Mouse (Mus musculus): ENCODE data around the gene Kdm6b.
"Not testable (repeated sequence)": the region's sequence is repeated elsewhere in the genome, so short reads cannot be mapped to it uniquely, and the experiment has no call there.

Kdm6b gene

DNA sequence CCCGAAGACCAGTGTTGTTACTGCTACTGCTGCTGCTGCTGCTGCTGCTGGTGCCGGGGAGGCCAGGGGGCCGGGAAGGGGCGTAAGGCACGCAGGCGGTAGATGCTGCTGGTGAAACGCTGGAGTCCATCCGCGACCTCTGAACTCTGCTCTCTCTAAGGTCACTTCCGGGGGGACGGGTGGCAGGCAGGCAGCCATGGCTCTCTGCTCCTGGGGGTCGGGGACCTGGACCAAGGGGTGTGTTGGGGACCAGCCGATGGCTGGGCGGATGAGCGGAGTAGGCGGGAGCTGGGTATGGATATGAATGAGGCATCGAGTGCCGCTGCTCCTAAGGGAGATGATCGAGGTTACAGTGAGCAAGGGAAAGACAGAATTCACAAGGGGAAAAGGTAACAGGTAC is 7.2 kb downstream of the Kdm6b start:
- no peak for DNase-seq (ENCODE audit: low read depth, low spot score)

DNA sequence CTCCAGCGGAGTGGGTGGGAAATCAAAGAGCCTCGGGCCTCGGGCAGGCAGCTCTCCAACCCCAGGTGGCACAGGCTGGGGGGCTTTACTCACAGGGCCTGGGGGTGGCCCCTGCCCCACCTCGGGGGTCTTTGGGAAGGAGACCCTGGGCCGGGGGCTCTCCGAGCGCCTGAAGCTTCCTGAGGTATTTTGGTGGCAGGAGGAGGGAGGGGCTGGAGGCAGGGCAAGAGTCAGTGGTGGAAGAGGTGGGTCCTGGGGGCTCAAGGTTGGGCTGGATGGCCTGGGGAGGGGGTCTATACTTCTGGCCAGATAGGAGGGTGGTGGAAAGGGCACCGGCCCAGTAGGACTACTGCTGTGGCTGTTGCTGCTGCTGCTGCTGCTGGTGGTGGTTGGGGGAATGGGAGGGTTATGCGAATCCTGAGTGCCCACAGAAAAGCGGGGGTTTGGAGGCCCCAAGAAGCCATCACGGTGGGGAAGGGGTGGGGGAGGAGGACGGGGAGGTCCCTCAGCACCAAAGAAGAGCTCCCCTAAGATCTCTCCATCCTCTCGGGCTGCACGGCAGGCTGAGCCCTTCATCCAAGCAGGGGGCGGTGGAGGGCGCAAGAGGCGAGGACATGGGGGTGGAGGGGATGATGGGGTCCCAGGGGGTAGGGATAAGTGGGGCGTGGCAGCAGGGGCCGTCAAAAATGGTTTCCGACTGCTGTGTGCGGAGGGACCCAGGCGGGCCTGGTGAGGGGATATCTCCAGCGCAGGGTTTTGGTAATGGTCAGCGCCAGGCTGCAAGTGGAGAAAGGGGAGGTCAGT is 7.9 kb downstream of the Kdm6b start:
- DNase-seq (ENCODE audit: low read depth, low spot score), result no peak

DNA sequence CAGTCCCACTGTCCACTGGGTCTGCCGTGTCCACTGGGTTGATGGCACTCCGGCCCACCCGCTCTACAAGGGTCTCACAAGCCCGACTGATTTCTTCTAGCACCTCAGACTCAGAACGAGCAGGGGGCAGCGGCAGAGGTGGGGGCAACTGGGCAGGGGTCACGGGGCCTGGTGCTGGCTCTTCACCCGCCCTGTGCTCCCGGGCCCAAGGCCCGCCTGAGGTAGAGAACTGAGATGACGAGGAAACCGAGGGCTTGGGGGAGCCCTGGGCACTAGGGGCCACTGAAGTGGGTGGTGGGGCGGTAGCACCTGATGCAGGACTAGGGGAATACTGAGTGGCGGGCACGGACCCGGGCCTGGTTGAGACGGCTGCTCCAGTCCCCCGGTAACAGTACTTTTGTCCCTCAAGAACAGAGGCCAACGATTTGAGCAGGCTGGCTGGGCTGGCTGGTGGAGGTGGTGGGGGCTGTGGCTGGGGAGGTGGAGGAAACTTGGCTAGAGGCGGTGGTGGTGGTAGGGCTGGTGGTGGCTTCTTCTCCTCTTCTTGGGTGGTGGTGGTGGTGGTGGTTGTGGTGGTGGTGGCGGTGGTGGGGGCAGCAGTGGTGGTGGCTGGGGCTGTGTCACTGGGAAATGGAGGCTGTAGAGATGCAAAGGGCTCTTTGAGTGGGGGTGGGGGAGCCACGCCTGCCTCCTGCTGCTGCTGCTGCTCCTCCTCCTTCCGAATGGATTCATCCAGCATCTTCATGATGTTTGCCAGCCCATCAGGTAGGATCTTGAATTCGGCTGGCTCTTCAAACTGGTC is 8.7 kb downstream of the Kdm6b start:
- no peak for DNase-seq (ENCODE audit: low read depth, low spot score)

DNA sequence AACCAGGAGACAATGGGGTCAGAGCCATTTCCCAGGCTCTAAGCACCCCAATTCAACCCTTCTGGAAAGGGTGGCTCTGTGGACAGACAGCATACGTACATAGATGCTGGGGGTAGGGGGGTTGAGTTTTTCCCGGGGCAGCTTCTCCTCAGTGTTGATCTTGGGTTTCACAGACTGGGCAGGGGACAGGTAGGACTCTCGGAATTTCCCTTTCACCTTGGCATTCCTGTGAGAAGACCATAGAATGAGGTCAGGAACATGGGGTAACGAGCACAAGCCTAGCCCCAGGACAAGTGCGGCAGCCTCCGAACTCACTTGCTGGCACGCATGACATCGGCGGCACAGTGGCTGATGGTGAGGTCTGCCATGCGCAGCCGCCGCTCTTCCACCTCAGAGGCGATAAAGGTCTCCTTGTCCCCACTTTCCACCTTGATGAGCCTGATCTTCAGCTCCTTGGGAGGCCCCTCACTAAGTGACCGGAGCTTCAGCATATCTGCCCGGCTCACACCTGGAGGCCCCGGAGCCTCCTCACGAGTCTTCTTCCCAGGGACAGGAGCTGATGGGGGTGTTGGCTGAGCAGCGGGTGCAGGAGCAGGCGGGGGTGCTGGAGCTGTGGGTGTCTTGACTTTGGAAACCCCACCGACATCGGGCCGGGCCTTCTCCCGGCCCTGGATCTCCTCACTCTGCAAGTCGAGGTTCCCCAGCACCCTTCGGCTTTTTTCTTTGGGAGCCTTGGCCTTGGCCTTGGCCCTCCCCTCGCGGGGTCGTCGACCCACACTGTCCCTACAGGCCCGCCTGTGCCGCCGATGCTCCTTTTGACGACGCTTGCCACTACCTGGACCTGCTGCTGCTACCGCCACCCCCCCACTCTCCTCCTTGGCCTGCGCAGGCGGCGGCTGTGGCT is 9.5 kb downstream of the Kdm6b start:
- no peak for DNase-seq (ENCODE audit: low read depth, low spot score)

DNA sequence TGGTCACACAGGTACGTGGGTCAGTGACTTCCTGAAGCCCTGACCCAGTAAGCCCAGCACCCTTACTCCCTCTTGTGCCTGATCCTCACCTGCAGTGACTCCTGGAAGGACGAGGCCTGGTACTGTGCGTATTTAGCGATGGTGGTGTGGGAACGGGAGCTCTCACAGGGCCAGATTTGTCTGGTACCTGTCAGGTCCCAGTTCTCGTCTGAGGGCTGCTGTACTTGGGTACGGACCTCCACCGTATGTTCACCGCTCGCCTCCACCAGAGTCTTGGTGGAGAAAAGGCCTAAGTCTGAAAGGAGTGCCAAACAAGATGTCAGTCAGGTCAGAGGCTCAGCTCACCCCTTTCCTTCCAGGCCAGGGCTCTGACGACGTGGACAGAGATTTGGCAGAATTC is 11.5 kb downstream of the Kdm6b start:
- DNase-seq (ENCODE audit: low read depth, low spot score), result no peak

DNA sequence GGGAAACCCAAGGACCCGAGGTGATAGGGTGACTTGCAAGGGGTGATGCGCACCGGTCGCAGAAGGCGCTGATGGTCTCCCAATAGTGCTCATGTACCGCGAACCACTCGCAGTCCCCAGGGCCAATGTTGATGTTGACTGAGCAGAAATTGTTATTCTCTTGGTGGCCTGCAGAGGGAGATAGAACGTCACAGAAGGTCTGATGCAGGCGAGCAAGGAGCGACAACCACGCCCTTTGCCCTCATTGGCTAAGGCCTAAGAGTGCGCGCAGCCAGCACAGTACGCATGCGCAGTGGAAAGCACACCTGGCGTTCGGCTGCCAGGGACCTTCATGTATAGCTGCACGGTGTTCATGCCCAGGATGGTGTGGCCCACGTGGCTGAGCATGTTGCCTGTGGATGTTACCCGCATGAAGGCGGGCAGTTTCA is 12.3 kb downstream of the Kdm6b start:
- no peak for DNase-seq (ENCODE audit: low read depth, low spot score)

DNA sequence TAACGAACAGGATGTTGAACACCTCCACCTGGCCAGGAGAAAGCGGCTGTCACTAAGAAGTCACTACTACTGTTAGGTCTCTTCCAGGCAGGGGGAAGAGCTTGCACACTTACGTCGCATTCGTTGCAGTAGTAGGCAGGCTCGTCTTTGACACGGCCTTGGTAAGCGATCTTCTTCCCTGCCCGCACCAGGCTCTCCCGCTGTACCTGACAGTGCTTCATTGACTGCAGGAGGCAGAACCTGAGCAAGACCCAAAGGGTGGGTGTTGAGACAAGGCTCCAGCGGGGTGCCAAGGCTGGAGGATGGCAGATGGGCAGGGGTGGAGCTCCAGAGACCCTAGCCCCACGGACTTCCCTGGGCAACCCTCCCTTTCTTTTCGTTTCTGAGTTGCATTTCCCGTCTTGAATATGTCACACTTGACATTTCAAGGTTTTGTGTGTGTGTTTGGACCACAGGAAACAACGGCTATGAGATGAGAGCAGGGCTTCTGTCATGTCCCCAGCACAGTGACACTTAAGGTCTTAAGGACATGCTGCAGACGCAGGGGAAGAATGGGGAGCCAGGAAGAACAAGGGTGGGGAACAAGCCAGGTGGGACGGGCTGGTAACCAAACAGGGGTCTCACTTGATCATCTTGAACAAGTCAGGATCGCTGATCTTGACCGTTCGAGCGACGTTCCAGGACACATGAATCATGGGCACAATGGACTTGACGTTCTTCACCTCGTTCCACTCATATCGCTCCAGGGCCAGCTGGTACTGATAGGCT is 13.2 kb downstream of the Kdm6b start:
- no peak for DNase-seq (ENCODE audit: low read depth, low spot score)

DNA sequence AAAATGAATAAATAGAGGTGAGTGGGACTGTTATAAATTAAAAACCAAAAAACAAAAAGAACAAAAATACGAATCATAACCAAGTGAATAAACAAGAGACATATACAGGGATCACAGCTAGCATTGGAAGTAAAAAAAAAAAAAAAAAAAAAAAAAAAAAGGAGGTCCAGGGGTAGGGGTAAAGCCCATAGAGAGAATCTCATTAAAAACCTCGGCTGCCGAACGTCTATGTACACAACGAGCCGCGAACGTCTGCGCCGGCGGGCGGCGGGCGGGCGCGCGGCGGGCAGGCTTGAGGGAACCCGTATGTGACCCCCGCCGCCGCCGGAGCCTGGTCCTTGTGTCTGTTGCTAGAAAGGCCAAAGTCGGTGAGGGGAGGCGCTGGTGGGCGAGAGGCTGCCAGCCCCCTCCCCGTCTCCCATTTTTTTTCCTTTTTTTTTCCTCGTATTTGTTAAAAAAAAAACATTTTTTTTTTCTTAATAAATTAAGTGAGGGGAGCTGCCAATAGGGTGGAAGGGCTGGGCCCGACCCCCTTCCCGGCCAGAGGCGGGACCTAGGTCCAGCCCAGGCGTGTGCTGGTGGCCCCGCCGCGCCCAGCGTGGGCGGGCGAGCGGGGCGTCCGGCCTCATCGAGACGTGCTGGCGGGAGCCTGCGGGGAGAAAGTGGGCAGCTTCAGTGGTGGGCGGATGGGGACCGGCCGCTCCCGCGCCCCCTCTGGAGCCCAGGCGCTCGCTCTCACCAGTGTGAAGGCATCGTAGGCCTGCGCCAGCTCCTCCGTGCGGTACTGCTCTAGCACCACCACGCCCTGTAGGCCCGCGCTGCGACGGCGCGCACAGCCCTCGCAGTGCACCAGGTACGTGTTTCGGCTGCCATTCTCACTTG is 14.0 kb downstream of the Kdm6b start:
- no peak for DNase-seq (ENCODE audit: low read depth, low spot score)

DNA sequence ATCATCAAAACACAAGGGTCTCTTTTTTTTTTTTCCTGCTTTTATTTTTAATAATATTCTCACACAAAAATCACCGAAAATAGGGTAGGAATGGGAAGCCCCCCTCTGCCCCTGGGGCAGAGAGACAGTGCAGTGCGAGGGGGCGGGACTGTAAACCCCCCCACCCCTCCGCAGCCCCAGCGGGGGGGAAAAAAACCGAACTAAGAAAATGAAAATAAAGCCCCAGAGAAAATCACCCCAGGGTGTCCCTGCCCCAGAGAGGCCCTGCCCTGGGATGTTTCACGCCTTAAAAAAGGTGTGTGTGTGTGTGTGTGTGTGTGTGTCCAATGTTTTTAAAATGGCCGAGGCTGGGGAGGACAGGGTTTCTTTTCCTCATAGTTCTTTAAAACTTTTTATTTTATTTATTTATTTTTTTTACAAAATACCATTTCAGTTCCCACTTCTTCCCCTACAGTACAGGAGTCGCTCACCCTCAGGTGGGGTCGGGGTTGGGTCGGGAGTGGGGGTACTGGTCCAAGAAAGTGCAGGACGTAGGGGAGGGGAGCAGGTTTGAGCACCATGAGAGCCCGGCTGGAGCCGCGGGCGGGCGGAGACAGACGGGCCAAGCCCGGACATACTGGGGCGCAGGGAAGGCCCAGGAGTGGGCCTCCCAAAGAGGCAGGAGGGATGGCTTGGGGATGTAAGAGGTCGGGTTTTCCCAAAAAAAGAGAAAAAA is 14.8 kb downstream of the Kdm6b start:
- DNase-seq (ENCODE audit: low read depth, low spot score), result no peak

DNA sequence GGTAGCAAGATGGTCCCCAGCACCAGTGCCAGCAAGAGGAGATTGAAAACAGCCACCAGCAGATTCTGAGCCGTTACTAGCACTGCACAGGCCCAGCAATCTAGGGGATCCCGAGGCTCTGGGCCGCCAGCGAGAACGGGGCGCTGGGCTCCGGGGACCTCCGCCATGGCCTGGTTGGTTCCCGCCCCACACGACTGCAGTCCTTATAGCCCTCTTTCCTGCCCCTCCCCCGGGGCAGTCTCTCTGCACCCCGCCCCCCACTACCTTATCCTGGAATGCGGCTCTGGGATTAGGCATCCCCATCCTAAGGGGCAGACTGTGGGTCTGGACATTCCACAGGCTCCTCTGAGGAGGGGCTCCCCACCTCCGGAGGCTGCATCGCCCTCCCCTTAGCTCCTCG is 15.4 kb downstream of the Kdm6b start, which contains the start of gene Tmem88:
Tmem88 (minus strand) TSS at position 176 of the 400 bp plus-strand sequence.
- no peak for DNase-seq (ENCODE audit: low read depth, low spot score)

DNA sequence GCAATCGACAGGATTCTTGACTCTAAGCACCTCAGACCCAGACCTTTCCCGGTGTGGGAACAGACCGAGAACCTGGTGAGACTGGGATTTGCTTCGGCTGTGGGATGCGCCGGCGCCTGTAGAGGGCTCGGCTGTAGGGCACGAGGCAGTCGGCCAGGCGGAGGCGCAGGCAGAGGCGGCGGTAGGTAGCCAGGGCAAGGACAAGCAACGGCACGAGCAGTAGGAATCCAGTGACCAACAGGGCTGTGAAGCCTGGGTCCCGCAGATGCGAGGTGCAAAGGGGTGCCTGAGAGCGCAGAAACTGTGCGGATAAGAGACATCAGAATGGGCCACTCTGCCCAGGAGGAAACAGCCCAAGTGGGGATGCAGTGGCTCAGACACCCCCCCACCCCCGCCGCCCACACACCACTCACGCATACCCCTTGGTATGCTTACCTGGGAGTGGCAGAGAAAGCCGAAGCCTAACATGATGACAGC is 15.9 kb downstream of the Kdm6b start:
- no peak for DNase-seq (ENCODE audit: low read depth, low spot score)

DNA sequence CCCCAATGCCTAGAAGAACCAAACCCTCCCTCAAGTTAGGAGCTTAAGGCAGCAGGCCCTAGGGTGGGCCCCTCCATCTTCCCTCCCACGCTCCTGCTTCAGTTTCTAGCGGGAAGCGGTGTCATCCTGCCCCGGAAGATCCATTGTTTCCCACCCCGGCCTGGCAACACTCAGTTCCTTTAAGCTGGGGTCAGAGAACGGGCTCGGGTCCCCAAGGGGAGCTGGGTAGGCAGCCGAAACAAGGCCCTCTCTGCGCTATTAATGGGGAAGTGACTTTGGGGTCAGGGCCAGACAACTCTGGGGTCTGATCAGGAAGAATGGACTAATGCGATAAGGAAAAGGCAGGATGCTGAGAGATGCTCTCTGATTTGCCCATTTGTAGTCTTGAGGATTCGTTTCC is 16.7 kb downstream of the Kdm6b start:
- DNase-seq (ENCODE audit: low read depth, low spot score), result no peak

DNA sequence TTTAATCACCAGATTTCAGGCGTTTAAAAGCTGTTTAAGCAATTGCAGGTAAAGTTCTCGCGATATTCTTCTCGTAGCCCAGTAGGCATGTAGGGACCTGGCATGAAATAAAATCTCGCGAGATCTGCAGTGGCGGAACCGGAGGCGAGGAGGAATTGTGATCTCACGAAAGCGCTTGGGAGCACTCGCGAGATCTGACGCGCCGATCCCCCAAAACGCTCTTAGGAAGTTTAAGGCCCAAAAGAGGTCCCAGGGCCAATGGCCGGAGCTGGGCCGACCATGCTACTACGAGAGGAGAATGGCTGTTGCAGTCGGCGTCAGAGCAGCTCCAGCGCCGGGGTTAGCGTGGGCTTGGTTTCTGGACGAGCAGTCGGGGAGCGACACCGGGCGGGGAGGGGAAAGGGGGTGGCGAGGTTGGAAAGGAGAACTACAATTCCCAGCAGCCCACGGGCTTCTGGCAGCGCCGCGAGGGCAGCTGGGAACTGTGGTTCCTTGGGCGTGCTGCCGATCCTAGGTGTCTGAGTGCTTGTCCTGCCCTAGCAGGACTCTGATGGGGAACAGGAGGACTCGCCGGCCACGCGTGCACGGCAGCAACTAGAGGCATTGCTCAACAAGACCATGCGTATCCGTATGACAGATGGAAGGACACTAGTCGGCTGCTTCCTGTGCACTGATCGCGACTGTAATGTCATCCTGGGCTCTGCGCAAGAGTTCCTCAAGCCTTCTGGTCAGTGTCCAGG is 17.7 kb downstream of the Kdm6b start:
- peak; percentile 100 for DNase-seq (ENCODE audit: low read depth, low spot score)

DNA sequence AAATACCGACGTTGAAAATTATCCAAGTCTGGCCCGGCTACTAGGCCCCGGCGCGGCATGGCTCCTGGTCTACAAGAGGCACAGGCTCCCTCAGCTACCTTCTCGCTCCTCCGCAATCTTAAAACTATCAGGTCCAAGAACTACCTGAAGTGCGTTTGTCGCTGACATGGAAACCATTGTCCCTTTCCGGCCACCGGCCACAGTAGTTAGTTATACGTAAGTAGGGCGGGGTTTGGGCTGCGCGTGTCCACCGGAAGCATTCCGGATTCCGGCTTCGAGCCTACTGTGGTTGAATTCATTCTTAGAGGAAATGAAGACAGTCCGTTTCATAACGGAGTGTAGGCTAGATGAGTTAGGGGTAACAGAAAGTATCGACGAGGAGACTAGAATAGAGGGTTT is 18.2 kb downstream of the Kdm6b start, which contains the start of the genes Naa38 and Cyb5d1:
Naa38 (plus strand) TSS at position 253 of the 399 bp plus-strand sequence.
Cyb5d1 (minus strand) TSS at position 397 of the 399 bp plus-strand sequence.
- DNase-seq (ENCODE audit: low read depth, low spot score), result peak; percentile 96

DNA sequence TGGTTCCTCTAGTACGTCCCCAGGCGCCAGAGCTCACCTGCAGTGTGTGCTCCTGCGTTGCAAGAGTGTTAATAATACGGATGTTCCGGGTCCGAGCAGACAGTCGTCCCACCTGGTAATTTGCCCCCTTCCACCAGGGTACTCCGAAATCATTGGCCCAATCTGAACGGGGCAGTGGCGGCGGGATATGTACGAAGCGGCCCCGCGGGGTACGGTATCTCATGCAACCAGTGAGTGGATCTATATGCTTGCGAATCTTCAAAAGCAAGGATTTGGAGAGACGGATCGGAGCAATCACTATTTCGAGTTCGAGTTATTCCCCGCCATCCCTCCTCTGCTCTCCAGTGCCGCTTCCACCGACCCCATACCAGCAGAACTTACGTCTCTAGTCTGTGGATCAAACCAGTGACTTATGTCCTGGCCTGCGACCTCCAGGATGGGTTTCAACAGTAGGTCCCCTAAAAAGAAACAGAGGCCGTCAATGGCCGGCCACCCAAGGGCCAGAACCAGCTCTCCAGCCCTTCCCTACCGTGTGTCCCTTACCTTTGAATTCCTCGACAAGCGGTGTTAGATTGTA is 18.8 kb downstream of the Kdm6b start:
- not testable (repeated sequence) for DNase-seq (ENCODE audit: low read depth, low spot score)

DNA sequence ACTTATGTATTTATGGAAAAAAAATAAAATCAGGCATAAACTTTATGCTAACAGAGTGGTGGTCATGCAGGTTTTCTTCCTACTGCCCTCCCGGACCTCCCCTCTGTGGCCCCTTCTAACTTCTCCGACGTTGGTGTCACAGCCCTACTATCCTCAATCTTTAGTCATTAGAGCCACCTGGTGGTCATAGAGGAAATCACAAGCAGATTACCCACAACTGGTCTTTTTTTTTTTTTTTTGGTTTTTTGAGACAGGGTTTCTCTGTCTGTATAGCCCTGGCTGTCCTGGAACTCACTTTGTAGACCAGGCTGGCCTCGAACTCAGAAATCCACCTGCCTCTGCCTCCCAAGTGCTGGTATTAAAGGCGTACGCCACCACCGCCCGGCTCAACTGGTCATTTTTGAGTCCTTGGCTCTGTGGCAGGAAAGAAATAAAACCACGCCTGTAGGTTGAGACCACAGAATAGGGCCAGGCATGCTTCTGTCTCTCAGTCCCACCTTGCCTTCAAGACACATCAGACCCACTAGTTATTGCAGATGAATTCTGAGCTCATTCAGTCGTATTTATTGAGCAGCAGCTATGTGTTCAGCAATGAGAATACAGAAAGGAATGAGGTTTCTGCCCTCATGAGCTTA is 23.0 kb downstream of the Kdm6b start:
- no peak for DNase-seq (ENCODE audit: low read depth, low spot score)
